Mouse (Mus musculus): ENCODE results near the gene Abhd2. TPM values are rescaled to one million over a fixed set of nuclear protein-coding genes. Genes with fewer than 3 reads are reported as not detected.
"Not testable (repeated sequence)": the region's sequence is repeated elsewhere in the genome, so short reads cannot be mapped to it uniquely, and the experiment has no call there.

The Abhd2 gene
- polyA plus RNA-seq, 1 experiment, result 12.8 TPM

GRCm38 (mm10) chr7:79282883-79283670 is 10.1 kb downstream of the Abhd2 start:
- no peak overlapping the region for H3K4me3 ChIP-seq (ENCODE audit: extremely low read depth, insufficient read depth, insufficient read length)
- WGBS, result 88% methylated on average over 12 of the region's 12 CpGs
- H3K36me3 ChIP-seq (ENCODE audit: control insufficient read depth, insufficient read depth, low read length), result no peaks in the 10 kb centered on the region
- no peak for TF ChIP-seq POLR2A (IDR thresholded peaks at IDR 0.05; ENCODE audit: low read depth, low read length)
- TF ChIP-seq CTCF (IDR thresholded peaks at IDR 0.05; ENCODE audit: extremely low read depth, insufficient read depth, insufficient read length, insufficient replicate concordance), result no peak
- no peak for DNase-seq (ENCODE audit: low read depth in 1 of 2, low spot score in 2 of 2)
- peaks cover 15% of the 10 kb centered on the region for H3K4me1 ChIP-seq (ENCODE audit: control insufficient read depth, insufficient read depth, insufficient read length)
- no peak overlapping the region for H3K27ac ChIP-seq (ENCODE audit: insufficient read depth, low read length)
- no peaks in the 10 kb centered on the region for H3K27me3 ChIP-seq (ENCODE audit: control insufficient read depth, insufficient read depth, low read length)

- 73% methylated on average over 1 of the region's 1 CpGs for WGBS
- H3K27ac ChIP-seq (ENCODE audit: insufficient read depth, low read length); H3K36me3 ChIP-seq (ENCODE audit: control insufficient read depth, insufficient read depth, low read length): not testable (repeated sequence)
These were observed 10.6 kb downstream of the Abhd2 start for GRCm38 (mm10) chr7:79283671-79283941.

GRCm38 (mm10) chr7:79284160-79284888 is 11.3 kb downstream of the Abhd2 start:
- TF ChIP-seq CTCF (IDR thresholded peaks at IDR 0.05; ENCODE audit: extremely low read depth, insufficient read depth, insufficient read length, insufficient replicate concordance), result no peak
- no peak for TF ChIP-seq POLR2A (IDR thresholded peaks at IDR 0.05; ENCODE audit: low read depth, low read length)
- H3K4me3 ChIP-seq (ENCODE audit: extremely low read depth, insufficient read depth, insufficient read length), result no peak overlapping the region
- WGBS, result 83% methylated on average over 14 of the region's 14 CpGs
- H3K4me1 ChIP-seq (ENCODE audit: control insufficient read depth, insufficient read depth, insufficient read length), result peaks cover 7% of the 10 kb centered on the region; the same call in 1 of the 2 replicates
- H3K27me3 ChIP-seq (ENCODE audit: control insufficient read depth, insufficient read depth, low read length), result no peaks in the 10 kb centered on the region
- no peak for DNase-seq (ENCODE audit: low read depth in 1 of 2, low spot score in 2 of 2)
- H3K27ac ChIP-seq (ENCODE audit: insufficient read depth, low read length), result no peak overlapping the region
- no peaks in the 10 kb centered on the region for H3K36me3 ChIP-seq (ENCODE audit: control insufficient read depth, insufficient read depth, low read length)

More at GRCm38 (mm10) chr7:79283671-79283941, 10.6 kb downstream of the Abhd2 start:
- H3K4me3 ChIP-seq (ENCODE audit: extremely low read depth, insufficient read depth, insufficient read length); H3K27me3 ChIP-seq (ENCODE audit: control insufficient read depth, insufficient read depth, low read length); DNase-seq (ENCODE audit: low read depth in 1 of 2, low spot score in 2 of 2): not testable (repeated sequence)
- peaks cover 12% of the 10 kb centered on the region for H3K4me1 ChIP-seq (ENCODE audit: control insufficient read depth, insufficient read depth, insufficient read length)

- Histone ChIP-seq H3K4me1 (ENCODE audit: control insufficient read depth, insufficient read depth, insufficient read length) (peaks cover 1% of the 10 kb centered on the region; the same call in 1 of the 2 replicates), H3K27ac (ENCODE audit: insufficient read depth, low read length) (no peak overlapping the region), H3K36me3 (ENCODE audit: control insufficient read depth, insufficient read depth, low read length) (no peaks in the 10 kb centered on the region), H3K27me3 (ENCODE audit: control insufficient read depth, insufficient read depth, low read length) (no peaks in the 10 kb centered on the region), H3K4me3 (ENCODE audit: extremely low read depth, insufficient read depth, insufficient read length) (no peak overlapping the region)
- TF ChIP-seq POLR2A (IDR thresholded peaks at IDR 0.05; ENCODE audit: low read depth, low read length), result no peak
- TF ChIP-seq CTCF (IDR thresholded peaks at IDR 0.05; ENCODE audit: extremely low read depth, insufficient read depth, insufficient read length, insufficient replicate concordance), result no peak
- WGBS, result 89% methylated on average over 8 of the region's 8 CpGs
- no peak for DNase-seq (ENCODE audit: low read depth in 1 of 2, low spot score in 2 of 2)
These were observed 11.9 kb downstream of the Abhd2 start for GRCm38 (mm10) chr7:79284889-79285280.

- H3K36me3 ChIP-seq (ENCODE audit: control insufficient read depth, insufficient read depth, low read length), result no peaks in the 10 kb centered on the region
- DNase-seq (ENCODE audit: low read depth in 1 of 2, low spot score in 2 of 2), result no peak
- TF ChIP-seq CTCF (IDR thresholded peaks at IDR 0.05; ENCODE audit: extremely low read depth, insufficient read depth, insufficient read length, insufficient replicate concordance) (no peak), POLR2A (IDR thresholded peaks at IDR 0.05; ENCODE audit: low read depth, low read length) (no peak)
- H3K4me1 ChIP-seq (ENCODE audit: control insufficient read depth, insufficient read depth, insufficient read length), result no peaks in the 10 kb centered on the region; the same call in 1 of the 2 replicates
- H3K4me3 ChIP-seq (ENCODE audit: extremely low read depth, insufficient read depth, insufficient read length), result no peak overlapping the region
- H3K27me3 ChIP-seq (ENCODE audit: control insufficient read depth, insufficient read depth, low read length), result no peaks in the 10 kb centered on the region
- H3K27ac ChIP-seq (ENCODE audit: insufficient read depth, low read length), result no peak overlapping the region
- 94% methylated on average over 13 of the region's 13 CpGs for WGBS
These were observed 12.4 kb downstream of the Abhd2 start for GRCm38 (mm10) chr7:79285408-79285807.

GRCm38 (mm10) chr7:79287226-79287625 is 14.2 kb downstream of the Abhd2 start:
- no peak overlapping the region for H3K4me3 ChIP-seq (ENCODE audit: extremely low read depth, insufficient read depth, insufficient read length)
- H3K27me3 ChIP-seq (ENCODE audit: control insufficient read depth, insufficient read depth, low read length), result no peaks in the 10 kb centered on the region
- no peak overlapping the region for H3K27ac ChIP-seq (ENCODE audit: insufficient read depth, low read length)
- TF ChIP-seq POLR2A (IDR thresholded peaks at IDR 0.05; ENCODE audit: low read depth, low read length) (no peak), CTCF (IDR thresholded peaks at IDR 0.05; ENCODE audit: extremely low read depth, insufficient read depth, insufficient read length, insufficient replicate concordance) (no peak)
- no peak for DNase-seq (ENCODE audit: low read depth in 1 of 2, low spot score in 2 of 2)
- no peaks in the 10 kb centered on the region; the same call in 1 of the 2 replicates for H3K4me1 ChIP-seq (ENCODE audit: control insufficient read depth, insufficient read depth, insufficient read length)
- WGBS, result 84% methylated on average over 6 of the region's 6 CpGs
- H3K36me3 ChIP-seq (ENCODE audit: control insufficient read depth, insufficient read depth, low read length), result no peaks in the 10 kb centered on the region

GRCm38 (mm10) chr7:79287928-79288327 is 14.9 kb downstream of the Abhd2 start:
- WGBS, result 93% methylated on average over 8 of the region's 8 CpGs
- TF ChIP-seq POLR2A (IDR thresholded peaks at IDR 0.05; ENCODE audit: low read depth, low read length), result no peak
- TF ChIP-seq CTCF (IDR thresholded peaks at IDR 0.05; ENCODE audit: extremely low read depth, insufficient read depth, insufficient read length, insufficient replicate concordance), result no peak
- Histone ChIP-seq H3K27me3 (ENCODE audit: control insufficient read depth, insufficient read depth, low read length) (no peaks in the 10 kb centered on the region), H3K36me3 (ENCODE audit: control insufficient read depth, insufficient read depth, low read length) (no peaks in the 10 kb centered on the region), H3K4me1 (ENCODE audit: control insufficient read depth, insufficient read depth, insufficient read length) (no peaks in the 10 kb centered on the region; the same call in 1 of the 2 replicates), H3K27ac (ENCODE audit: insufficient read depth, low read length) (no peak overlapping the region), H3K4me3 (ENCODE audit: extremely low read depth, insufficient read depth, insufficient read length) (no peak overlapping the region)
- DNase-seq (ENCODE audit: low read depth in 1 of 2, low spot score in 2 of 2), result no peak

All from spleen, adult 2 months (tissue).